Mouse (Mus musculus): ENCODE results near the gene Defb47. TPM values are rescaled to one million over a fixed set of nuclear protein-coding genes. Genes with fewer than 3 reads are reported as not detected.

Defb47 gene
- total RNA-seq (2021) (not detected), polyA plus RNA-seq (2012; rRNA removed) (not detected in 2 replicates)
- long read RNA-seq, result 0 reads

DNA sequence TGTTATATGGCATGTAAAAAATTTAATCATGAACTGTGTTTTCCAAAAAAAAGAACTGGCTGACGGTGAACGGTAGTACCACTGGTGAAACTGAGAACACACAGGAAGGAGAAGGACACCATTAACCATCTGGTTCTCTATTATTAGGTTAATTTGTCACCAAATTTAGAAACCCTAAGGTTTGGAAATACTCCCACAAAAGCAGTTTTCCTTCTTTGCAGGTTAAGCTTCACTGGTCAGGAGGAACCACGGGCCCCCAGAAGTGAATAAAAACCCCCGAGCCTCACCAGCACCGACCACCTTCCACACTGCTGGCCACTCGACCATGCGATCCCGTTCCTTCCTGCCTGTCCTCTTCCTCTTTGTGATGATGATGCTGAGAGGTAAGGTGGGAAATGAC, at the start of gene Defb47:
TSS of gene Defb47 (plus strand) at position 301 of the 400 bp plus-strand sequence.
- DNase-seq, result no peak

DNA sequence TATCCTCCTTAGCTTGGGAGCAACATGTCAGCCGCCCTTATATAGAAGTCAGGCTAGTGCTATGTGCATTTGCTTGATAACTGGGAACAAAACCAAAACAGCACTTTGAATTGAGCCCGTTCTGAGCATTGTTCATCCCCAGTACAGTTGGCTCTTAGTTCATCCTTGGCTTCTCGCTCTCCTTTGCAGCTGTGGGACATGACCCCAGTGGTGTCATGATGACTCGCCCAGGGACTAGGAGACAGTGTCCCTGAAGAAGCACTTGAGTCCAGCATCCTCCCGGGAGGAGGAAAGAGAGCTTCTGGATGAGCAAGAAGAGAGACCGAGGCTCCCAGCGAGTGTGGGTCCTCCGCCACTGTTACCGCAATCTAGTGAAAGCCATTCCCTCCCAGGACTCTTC, 41.8 kb upstream of the Defb47 start:
- no peak for DNase-seq

DNA sequence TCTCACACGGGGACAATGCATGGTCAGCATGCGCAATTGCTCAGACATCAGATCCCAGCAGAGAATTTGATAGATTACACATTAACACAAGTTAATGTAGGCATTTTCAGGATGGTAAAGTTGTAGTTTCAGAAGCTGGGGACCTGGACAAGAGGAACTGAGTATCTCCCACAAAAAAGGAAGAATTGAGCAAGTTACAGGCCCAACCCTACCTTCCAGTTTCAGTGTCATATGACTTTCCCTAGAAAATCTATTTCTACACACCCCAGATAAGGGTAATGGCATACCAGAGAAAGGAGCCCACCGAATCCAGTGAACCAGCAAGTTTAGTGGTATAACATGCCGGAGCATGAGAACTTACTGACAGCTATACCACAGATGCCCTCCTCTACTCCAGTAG, 34.2 kb upstream of the Defb47 start:
- no peak for DNase-seq

- peak; percentile 10 for DNase-seq
Observed at GRCm38 (mm10) chr14:62965342-62965741, 32.5 kb upstream of the Defb47 start.

DNA sequence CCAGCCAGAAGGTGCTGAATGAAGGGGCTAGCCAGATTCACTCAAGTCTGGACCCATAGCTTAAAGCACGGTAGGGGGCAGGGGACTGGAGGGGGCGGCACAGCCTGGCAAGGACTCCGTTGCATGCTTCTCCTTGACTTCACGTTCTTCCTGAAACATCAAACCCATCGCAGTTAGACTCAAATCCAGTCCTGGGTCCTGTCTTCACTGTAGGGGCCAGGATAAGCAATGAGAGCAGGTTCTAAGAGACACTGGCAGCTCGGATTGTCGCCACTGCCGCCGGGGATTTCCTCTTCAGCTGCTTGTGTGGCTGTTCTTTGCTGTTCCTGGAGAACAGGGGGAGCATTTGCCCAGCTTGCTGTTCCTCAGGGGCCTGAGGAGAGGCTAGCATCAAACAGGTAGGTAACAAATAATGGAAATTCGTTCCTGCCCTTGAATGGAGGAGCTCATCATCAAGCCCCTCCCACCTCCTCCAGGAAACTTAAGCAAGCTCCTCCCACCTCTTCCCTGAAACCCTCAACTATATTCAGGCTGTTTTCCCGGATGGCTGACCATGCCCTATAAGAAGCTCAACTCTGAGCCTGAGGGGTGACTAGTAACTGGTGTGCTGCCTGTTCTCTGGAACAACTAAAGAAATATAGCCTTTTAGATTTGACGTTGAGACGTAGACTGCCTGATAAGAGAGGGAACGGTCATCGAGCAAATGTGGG, 31.9 kb upstream of the Defb47 start:
- DNase-seq, result peak; percentile 26

- DNase-seq, result peak; percentile 62
Observed at GRCm38 (mm10) chr14:62975046-62975445, 22.8 kb upstream of the Defb47 start.

GRCm38 (mm10) chr14:62979815-62980214, 18.1 kb upstream of the Defb47 start:
- DNase-seq, result no peak

- DNase-seq, result no peak
Observed at GRCm38 (mm10) chr14:62984410-62984809, 13.5 kb upstream of the Defb47 start, which contains the start of gene Defb48. Defb48 (minus strand) TSS chr14:62984510.

GRCm38 (mm10) chr14:62991271-62991670, 6.6 kb upstream of the Defb47 start:
- no peak for DNase-seq

- DNase-seq, result no peak
Observed at GRCm38 (mm10) chr14:62991849-62992510, 5.9 kb upstream of the Defb47 start.

- no peak for DNase-seq
Observed at GRCm38 (mm10) chr14:62998977-62999376, 1.1 kb downstream of the Defb47 start.

DNA sequence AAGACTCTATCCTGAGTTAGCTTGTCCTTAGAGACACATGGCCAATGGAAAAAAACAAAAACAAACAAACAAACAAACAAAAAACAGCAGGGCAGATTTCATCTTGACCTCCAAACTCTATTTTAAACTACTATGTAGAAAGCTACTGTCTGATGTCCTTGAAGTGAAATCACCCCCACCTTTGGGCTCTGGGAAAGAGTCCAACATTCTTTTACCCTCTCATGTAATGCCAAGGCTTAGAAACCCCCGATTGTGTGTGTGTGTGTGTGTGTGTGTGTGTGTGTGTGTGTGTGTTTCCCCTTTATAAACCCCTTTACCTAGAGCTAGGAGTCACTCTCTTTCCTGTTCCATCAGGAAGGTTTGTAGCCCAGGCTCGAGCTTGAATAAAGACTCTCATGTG, 4.7 kb downstream of the Defb47 start:
- peak; percentile 47 for DNase-seq

GRCm38 (mm10) chr14:63011471-63011870, 13.6 kb downstream of the Defb47 start, which contains the start of gene Defb43:
Defb43 (plus strand) TSS chr14:63011771.
- DNase-seq, result no peak

DNA sequence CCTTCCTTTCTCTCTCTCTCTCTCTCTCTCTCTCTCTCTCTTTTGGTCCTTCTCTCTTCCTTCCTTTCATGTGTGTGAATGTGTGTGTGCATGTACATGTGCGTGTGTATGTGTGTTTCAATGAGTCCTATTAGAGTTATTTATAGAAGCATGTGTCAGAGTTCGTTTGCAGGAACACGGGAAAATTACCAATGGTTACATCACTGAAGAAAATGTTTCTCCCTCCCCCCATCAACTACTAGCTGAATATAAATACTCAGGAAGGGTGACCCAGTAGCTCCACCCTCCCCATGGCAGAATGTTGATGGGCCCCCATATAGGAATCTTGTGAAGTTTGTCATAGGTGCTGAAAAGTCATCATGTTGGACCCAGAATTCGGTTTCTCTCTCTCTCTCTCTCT, 15.2 kb downstream of the Defb47 start:
- DNase-seq, result no peak

GRCm38 (mm10) chr14:63014667-63015066, 16.8 kb downstream of the Defb47 start:
- DNase-seq, result peak; percentile 12

DNA sequence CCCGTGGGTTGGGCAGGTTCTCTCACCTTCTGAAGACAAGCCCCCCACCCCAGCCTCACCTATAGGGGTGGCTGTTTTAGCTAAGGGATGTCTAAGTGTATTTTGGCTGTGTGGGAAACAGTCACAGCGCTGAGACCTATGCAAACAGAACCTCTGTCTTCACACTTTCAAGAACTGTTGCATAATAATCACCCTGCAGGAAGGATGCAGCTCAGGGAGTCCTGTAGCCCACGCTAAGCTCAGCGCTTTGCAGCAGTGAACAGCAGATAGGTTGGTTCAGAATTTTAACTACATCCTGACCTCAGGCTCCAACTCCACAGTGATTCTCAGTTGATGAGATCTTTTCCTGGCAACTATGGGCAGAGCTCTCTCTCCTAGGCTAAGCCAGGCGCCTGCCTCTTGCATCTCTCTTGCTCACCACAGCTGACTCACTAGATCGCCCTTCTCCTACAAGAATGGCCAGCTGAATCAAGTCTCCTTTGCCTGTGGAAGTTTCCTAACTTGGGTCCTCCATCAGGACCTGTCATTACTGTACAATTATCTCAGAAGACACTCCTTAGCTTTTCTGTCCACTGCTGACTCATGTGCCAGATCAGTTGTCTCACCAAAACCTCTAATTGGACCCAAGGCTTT, 22.8 kb downstream of the Defb47 start:
- DNase-seq, result peak; percentile 20

GRCm38 (mm10) chr14:63046691-63047090, 48.8 kb downstream of the Defb47 start, which contains the start of gene Defb42:
Defb42 (plus strand) TSS chr14:63046991.
- DNase-seq, result no peak

DNA sequence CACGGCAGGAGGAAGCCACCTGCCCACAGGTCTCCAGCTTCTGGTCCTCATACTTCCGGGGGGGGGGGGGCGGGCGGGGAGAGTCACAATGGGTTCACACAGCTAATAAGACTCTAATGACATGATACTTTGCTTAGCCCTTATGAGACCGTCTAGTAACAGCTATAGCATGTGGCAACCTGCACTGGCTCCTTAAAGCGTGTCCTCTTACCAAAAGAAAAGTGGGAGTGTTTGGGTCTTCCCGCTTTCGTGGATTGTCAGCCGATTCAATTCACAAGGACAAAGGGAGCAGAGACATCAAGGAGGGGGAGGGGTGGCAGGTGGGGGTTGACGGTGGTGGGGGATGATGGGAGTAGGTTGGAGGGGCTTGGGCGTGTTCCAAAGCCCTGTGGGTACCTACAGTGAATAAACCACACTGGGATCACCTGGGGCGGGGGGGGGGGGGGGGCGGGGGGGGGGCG, 52.1 kb downstream of the Defb47 start, which contains the start of gene Defb30:
TSS of gene Defb30 (minus strand) at position 51 of the 461 bp plus-strand sequence.
- DNase-seq, result no peak

All from adrenal gland, adult 2 months (tissue).